Mouse (Mus musculus) midbrain, embryonic 10.5 days (tissue): ENCODE measurements around the gene Eml3. TPM values are rescaled to one million over a fixed set of nuclear protein-coding genes. Genes with fewer than 3 reads are reported as not detected.
"Not testable (repeated sequence)": the region's sequence is repeated elsewhere in the genome, so short reads cannot be mapped to it uniquely, and the experiment has no call there.

Experiments
- DNase-seq: peaks from one replicate; pipeline ENCODE4 v3.0.0-alpha.2; 2017; ENCODE audit warnings: low spot score
- H3K27ac ChIP-seq: fragments of 300-500 bp; sonication (generic); replicated peaks from 2 replicates; pipeline ENCODE4 v1.5.1; 2016; ENCODE audit warnings: mild to moderate bottlenecking
- H3K27me3 ChIP-seq: fragments of 300-500 bp; sonication (generic); 2 replicates; pipeline ENCODE4 v1.6.1; 2016; ENCODE audit warnings: low read depth, mild to moderate bottlenecking; ENCODE audit not compliant: poor library complexity, severe bottlenecking
- H3K36me3 ChIP-seq: fragments of 300-500 bp; sonication (generic); 2 replicates; pipeline ENCODE4 v1.6.1; 2016; ENCODE audit warnings: mild to moderate bottlenecking, moderate library complexity
- H3K4me1 ChIP-seq: fragments of 300-500 bp; sonication (generic); 2 replicates; pipeline ENCODE4 v1.6.1; 2016
- H3K4me3 ChIP-seq: fragments of 300-500 bp; sonication (generic); 2 replicates; pipeline ENCODE4 v1.5.1; 2016; ENCODE audit warnings: mild to moderate bottlenecking, moderate library complexity
- H3K9me3 ChIP-seq: fragments of 300-500 bp; sonication (generic); replicated peaks from 2 replicates; pipeline ENCODE4 v1.6.1; 2016; ENCODE audit warnings: mild to moderate bottlenecking
- WGBS: fragments of 180-500 bp; shearing (Covaris S2); methylation state at CpG from one replicate; pipeline ENCODE4 v1.1.7; 2016; 5-methylcytosine and 5-hydroxymethylcytosine counted together
- polyA plus RNA-seq: library from polyadenylated mRNA; unstranded; fragments of >200 nt; fragmentation: Nextera tagmentation; extraction: Ambion mirVana; gene quantifications from 2 replicates; pipeline ENCODE4 v1.2.1, GENCODE M21; 2016

Gene Eml3
- polyA plus RNA-seq: 22.9 and 23.5 TPM in 2 replicates

DNA sequence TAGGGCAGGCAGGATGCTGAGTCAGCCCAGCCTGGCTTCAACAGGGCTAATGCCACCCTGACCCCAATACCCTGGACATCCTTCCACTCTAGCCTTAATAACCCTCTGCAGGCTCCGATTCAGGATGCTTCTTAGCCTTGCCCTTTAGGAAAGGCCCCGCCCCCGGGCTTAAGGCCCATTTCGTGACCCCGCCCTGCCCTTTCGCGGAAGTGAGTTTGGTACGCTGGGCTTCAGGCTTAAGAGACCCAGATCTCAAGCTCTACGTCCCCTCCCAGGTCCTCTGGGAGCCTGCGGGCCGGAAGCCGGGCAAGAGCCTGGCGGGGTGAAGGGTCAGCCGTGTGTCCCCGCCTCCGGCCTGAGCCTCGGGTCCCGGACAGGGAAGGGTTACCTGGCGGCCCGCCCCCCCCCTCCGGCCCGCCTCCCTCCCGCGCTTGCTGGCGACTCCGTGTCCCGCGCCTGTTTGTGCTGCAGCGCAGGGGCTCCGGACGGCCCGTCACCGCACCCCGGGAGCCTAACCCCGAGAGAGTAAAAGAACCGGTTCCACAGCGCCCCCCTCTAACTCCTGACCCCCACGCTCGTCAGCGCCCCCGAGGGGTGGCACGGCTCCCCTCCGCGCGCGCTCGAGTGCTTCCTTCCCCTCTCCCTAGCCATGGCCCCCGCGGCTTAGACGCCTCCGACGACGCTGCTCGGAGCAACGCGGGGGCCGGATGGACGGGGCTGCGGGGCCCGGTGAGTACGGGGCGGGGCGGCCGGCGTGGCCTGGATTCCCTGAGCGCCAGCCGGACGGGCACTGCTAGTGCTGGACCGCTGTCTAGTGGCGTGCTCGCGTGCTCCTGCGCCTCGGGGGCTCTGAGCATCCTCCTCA lies at the start of gene Eml3, which contains the start of gene Rom1:
Gene Eml3, plus strand, starts transcription at position 329 of the 865 bp plus-strand sequence.
Gene Rom1, minus strand, starts transcription at position 133 of the 865 bp plus-strand sequence.
- Histone ChIP-seq H3K27me3 (no peaks in the 10 kb centered on the region), H3K4me1 (peaks cover 27% of the 10 kb centered on the region), H3K27ac (peak within 1 kb of the TSS; percentile 90), H3K9me3 (no peaks in the 10 kb centered on the region), H3K36me3 (peaks cover 58% of the 10 kb centered on the region), H3K4me3 (peak within 1 kb of the TSS; percentile 83)
- peak; percentile 83 for DNase-seq
- 1% methylated on average over 70 of the region's 74 CpGs for WGBS

DNA sequence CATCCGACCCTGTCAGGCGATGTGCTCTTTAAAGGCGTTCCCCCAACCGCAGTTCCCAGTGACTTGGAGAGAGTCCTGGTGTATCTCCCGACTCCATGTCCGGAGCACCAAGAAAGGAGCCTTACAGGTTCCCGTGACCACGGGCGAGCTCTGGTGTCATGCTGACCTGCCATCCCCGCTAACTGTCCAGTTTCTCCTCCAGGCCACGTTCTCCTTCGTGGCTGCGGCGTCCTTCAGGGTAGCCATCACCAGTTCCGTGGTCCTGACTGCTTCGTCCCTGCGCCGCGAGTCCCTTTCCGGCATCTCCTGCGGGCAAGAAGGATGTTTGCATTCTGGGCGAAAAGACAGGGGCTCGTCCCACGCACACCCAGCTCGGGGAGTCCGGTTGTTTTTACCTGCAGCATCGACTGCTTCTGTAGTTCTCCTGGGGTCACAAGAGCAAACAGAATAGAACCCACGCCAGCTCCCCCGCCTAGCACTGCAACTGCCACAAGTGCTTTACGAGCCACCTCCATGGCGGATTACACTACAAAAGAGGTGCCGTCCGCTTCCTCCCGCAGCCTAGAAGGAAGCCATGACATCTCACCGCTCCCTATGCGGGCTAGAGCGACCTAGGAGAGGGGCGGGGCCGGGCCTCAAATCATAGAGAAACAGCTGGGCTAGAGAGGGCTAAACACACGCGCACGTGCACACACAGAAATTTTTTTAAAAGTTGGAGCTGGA lies 48.9 kb upstream of the Eml3 start, which contains the start of gene Uqcc3:
Gene Uqcc3, minus strand, starts transcription at position 613 of the 723 bp plus-strand sequence.
- Histone ChIP-seq H3K9me3 (no peaks in the 10 kb centered on the region), H3K4me1 (peaks cover 15% of the 10 kb centered on the region), H3K27me3 (no peaks in the 10 kb centered on the region), H3K27ac (peak within 1 kb of the TSS; percentile 89), H3K4me3 (peak within 1 kb of the TSS; percentile 78), H3K36me3 (peaks cover 39% of the 10 kb centered on the region)
- peak; percentile 83 for DNase-seq
- under 1% methylated on average over 42 of the region's 42 CpGs for WGBS

DNA sequence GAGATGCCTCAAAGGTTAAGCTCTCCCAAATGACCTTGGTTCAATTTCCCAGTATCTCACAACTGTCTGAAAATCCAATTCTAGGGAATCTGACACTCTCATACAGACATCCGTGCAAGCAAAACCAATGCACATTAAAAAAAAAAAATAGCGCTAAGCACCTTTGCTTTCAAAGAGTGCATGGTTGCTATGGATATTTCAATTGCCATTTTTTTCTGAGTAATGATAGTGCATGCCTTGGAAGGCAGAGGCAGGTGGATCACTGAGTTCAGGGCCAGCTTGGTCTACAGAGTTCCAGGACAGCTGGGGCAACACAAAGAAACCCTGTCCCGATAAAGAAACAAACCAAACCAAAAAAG lies 48.3 kb upstream of the Eml3 start:
- H3K9me3 ChIP-seq: no peaks in the 10 kb centered on the region
- H3K4me1 ChIP-seq: peaks cover 15% of the 10 kb centered on the region
- 22% methylated on average over 3 of the region's 3 CpGs for WGBS
- no peak for DNase-seq
- H3K27me3 ChIP-seq: no peaks in the 10 kb centered on the region
- peaks cover 33% of the 10 kb centered on the region for H3K36me3 ChIP-seq
- peak overlapping the region; percentile 89 for H3K27ac ChIP-seq
- H3K4me3 ChIP-seq: peak overlapping the region; percentile 78

DNA sequence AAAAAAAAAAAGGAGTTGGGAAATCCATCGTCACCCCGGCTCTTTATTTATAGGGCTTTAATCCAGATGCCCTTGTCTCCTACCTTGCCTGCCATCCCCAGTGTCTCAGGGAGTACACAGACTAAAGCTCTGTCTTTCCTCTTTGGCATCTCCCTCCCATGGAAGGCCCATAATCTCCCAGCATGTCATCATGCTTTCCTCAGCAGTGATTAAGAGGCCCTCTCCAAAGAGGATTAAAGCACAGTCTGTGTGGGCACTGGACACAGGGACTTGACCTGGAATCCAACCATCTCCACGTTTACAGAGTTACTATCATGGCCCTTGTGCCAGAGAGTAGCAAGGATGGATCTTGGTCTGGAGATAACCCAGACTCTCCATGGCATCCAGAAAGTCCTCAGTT lies 45.7 kb upstream of the Eml3 start, which contains the start of the genes Lbhd1 and Gm49403:
Gene Lbhd1, plus strand, starts transcription at position 117 of the 400 bp plus-strand sequence.
Gene Gm49403, plus strand, starts transcription at position 315 of the 400 bp plus-strand sequence.
- H3K4me3 ChIP-seq: no peak within 1 kb of the TSS
- H3K27ac ChIP-seq: no peak within 1 kb of the TSS
- H3K9me3 ChIP-seq: no peaks in the 10 kb centered on the region
- H3K4me1 ChIP-seq: peaks cover 30% of the 10 kb centered on the region
- H3K36me3 ChIP-seq: 0 out of 2 replicates have a peak, but pooled peaks cover 8% of the 10 kb centered on the region
- DNase-seq: no peak
- no peaks in the 10 kb centered on the region for H3K27me3 ChIP-seq
- WGBS: 72% methylated on average over 3 of the region's 3 CpGs

DNA sequence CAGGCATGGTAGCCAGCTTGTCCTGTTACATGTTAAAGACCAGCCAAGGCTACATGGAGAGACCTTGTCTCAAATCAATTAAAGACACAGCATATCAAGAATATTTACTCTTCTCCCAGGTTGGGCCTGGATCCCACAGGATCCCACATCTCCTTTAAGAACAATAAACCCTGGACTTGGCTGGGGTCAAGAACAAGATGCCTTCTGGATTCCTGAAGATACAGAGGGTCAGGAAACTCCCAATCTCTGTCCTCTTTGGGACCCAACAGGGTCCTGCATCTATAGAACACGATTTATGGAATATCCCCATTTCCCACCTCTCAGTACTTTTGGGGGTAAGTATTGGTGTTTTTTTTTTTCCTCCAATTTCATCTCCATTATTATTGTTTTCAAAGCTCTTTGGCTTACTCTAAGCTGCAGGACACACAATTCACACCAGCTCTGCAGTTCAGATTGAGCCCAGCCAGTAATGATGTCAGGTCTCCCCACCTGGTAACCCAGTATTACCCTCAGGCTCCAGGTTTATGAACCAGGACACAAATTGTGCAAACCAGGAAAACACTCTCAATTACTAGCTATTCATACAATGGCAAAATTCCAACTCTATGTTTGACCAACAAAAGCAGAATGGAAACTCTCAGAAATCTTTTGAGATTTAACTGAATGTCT lies 42.3 kb upstream of the Eml3 start:
- DNase-seq: no peak
- Histone ChIP-seq H3K27me3 (no peaks in the 10 kb centered on the region), H3K36me3 (peaks cover 21% of the 10 kb centered on the region), H3K9me3 (no peaks in the 10 kb centered on the region), H3K4me1 (peaks cover 24% of the 10 kb centered on the region), H3K27ac (peak overlapping the region; percentile 94), H3K4me3 (peak overlapping the region; percentile 77)
- 57% methylated on average over 1 of the region's 1 CpGs for WGBS

DNA sequence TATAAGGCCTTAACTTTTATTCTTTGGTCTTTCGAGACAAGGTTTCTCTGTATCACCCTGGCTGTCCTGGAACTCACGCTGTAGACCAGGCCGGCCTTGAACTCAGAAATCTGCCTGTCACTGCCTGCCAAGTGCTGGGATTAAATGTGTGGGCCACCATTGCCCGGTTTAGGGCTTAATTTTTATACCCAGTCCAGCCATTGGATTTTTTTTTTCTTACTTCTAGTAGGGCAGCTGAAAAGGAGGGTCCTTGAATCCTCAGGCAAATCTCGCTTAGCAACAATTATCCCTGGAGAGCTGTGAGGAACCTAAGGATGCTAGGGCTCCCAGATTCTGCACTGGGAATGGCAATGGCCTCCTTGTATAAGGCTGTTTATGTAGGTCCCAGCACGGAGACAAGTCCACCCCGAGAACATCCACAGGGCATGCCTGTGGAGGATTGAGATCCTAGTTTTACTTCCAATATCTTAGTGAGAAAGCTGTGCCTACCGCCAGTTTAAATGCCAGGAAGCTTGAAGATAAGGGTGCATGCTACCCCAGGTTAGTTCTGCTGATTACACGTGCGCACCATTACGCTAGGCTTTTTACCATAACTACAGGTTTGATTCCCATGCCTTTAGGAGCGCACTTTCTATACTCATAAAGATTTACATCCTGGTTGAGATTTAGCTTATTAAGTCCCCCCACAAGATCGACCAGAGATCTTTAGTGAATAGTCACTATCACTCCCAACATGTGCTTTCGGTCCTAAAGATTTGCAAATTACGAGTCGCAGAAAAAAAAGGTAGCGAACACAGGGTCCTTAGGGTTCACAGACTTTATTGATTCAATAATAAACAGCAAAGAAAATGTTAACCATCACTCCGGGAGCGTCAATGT lies 41.5 kb upstream of the Eml3 start:
- Histone ChIP-seq H3K4me3 (peak overlapping the region; percentile 77), H3K36me3 (peaks cover 21% of the 10 kb centered on the region), H3K27ac (peak overlapping the region; percentile 94), H3K4me1 (peaks cover 29% of the 10 kb centered on the region), H3K27me3 (no peaks in the 10 kb centered on the region), H3K9me3 (no peaks in the 10 kb centered on the region)
- 18% methylated on average over 19 of the region's 19 CpGs for WGBS
- no peak for DNase-seq

DNA sequence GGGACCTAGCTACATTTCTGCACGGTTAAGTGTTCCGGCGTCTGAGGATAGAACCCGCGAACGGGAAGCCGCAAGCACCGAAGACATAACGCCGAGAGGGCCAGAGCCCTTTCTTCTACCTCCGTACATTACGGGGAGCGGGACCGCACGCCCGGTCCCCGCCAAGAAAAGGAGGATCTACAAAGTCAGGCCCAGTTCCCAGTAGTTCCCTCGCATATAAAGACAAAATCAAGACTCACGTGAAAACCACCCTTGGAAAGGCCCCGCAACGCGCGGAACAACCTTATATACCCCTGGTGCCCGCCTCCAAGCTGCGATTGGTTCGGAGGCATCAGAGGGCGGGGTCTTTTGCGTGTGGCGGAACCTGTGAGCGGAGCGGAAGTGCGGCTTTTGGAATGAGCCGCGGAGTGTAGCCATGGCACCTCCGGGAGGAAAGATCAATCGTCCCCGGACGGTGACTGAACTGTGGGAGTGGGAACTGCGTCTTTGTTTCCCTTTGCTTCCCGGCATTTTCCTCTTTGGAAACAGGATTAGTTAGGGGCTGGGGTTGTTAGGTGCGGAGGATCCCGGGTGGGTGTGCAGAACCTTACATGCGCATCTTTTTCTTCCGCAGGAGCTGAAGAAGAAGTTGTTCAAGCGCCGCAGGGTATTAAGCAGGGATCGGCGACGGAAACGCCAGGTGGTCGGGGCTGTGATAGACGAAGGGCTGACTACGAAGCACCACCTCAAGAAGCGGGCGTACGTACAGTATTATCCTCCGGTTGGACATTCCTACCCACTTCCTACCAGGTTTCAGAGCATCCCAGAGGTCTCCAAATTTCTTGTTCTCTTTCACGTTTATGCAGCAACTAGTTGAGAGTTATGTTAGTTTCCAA lies 40.6 kb upstream of the Eml3 start, which contains the start of the genes 1810009A15Rik and Gm49416:
Gene 1810009A15Rik, plus strand, starts transcription at position 343 of the 875 bp plus-strand sequence.
Gene Gm49416, plus strand, starts transcription at position 416 of the 875 bp plus-strand sequence.
- peak within 1 kb of the TSS; percentile 77 for H3K4me3 ChIP-seq
- H3K27me3 ChIP-seq: no peaks in the 10 kb centered on the region
- H3K36me3 ChIP-seq: peaks cover 21% of the 10 kb centered on the region
- peak within 1 kb of the TSS; percentile 94 for H3K27ac ChIP-seq
- DNase-seq: peak; percentile 97
- under 1% methylated on average over 58 of the region's 58 CpGs for WGBS
- peaks cover 35% of the 10 kb centered on the region for H3K4me1 ChIP-seq
- H3K9me3 ChIP-seq: no peaks in the 10 kb centered on the region

DNA sequence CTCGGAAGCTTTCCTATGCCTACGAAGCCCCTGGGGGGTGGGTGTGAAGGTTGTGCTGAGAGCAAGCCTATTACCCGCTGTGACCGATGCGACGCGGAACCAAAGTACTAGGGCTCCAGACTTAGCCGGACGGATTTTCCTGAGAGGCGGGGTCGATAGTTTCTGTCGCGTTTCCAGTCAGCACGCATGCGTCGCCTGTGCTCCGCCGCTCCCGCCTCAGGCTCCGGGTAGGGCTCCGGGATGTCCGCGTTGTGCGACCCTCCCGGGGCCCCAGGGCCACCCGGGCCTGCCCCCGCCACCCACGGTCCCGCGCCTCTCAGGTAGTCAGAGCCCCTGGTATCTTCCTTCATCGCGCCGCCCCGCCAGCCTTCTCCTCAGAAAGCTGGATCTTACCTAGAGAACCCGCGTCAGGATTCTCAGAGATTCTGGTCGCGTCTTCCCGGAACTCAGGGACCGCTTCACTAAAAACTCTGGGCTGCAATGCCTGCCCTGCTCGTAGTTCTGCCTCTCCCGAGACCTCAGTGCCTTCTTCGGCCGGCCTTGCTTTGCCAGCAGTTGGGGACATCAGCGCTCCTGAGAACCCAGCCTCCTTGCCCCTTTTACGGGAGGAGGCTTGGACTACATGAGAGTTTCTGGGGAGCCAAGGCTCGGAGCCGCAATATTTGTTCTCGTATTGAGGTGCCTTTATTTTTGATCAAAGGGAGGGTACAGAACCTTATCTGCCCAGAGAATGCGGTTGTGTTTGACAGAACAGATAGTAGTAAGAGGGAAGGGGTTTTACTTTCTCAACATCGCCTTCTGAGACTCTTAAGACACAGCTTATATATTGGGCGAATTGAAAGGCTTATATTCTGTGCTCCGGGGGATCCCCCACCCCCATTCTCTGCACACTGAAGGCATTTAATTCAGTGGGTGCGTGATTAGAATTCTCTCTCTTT lies 36.3 kb upstream of the Eml3 start, which contains the start of gene Ints5:
Gene Ints5, plus strand, starts transcription at position 177 of the 938 bp plus-strand sequence.
- H3K27me3 ChIP-seq: no peaks in the 10 kb centered on the region
- H3K9me3 ChIP-seq: no peaks in the 10 kb centered on the region
- H3K36me3 ChIP-seq: peaks cover 50% of the 10 kb centered on the region
- peak; percentile 86 for DNase-seq
- peaks cover 50% of the 10 kb centered on the region for H3K4me1 ChIP-seq
- peak within 1 kb of the TSS; percentile 83 for H3K4me3 ChIP-seq
- peak within 1 kb of the TSS; percentile 92 for H3K27ac ChIP-seq
- WGBS: 3% methylated on average over 54 of the region's 54 CpGs

DNA sequence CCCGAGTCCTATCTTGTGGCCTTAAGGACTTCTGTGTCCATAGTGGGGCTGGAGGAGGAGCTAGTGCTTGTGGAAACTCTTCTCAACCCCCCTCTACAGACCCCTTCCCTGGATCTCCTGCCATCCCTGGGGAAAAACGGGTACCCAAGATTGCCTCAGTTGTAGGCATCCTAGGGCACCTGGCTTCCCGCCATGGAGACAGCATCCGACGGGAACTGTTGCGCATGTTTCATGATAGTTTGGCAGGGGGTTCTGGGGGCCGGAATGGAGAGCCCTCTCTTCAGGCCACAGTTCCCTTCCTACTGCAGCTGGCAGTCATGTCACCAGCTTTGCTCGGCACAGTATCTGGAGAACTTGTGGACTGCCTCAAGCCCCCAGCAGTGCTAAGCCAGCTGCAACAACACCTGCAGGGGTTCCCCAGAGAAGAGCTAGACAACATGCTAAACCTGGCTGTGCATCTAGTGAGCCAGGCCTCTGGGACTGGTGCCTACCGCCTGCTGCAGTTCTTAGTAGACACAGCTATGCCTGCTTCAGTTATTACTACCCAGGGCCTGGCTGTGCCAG lies 33.9 kb upstream of the Eml3 start:
- Histone ChIP-seq H3K36me3 (peaks cover 50% of the 10 kb centered on the region), H3K9me3 (no peaks in the 10 kb centered on the region), H3K4me1 (peaks cover 54% of the 10 kb centered on the region), H3K4me3 (peak overlapping the region; percentile 7; the same call in 1 of the 2 replicates), H3K27ac (no peak overlapping the region), H3K27me3 (no peaks in the 10 kb centered on the region)
- DNase-seq: no peak
- WGBS: 94% methylated on average over 9 of the region's 9 CpGs

DNA sequence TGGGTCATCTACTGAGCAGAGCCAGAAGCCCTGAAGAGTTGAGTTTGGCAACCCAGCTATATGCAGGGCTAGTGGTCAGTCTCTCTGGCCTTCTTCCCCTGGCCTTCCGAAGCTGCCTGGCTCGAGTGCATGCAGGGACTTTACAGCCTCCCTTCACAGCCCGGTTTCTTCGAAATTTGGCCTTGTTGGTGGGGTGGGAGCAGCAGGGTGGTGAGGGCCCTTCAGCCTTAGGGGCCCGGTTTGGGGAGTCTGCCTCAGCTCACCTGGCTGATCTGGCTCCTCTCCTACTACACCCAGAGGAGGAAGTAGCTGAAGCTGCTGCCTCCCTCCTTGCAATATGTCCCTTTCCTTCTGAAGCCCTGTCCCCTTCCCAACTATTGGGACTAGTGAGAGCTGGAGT lies 33.1 kb upstream of the Eml3 start:
- H3K27ac ChIP-seq, H3K9me3 ChIP-seq, H3K27me3 ChIP-seq, DNase-seq: not testable (repeated sequence)
- 90% methylated on average over 5 of the region's 5 CpGs for WGBS
- Histone ChIP-seq H3K36me3 (peaks cover 50% of the 10 kb centered on the region), H3K4me3 (0 out of 2 replicates have a peak overlapping the region, but pooled peaks have one; percentile 18), H3K4me1 (peaks cover 55% of the 10 kb centered on the region)
